Mouse (Mus musculus) heart, postnatal 10 days (tissue): ENCODE measurements around the gene Vmn2r45. TPM values are rescaled to one million over a fixed set of nuclear protein-coding genes. Genes with fewer than 3 reads are reported as not detected.
"Not testable (repeated sequence)": the region's sequence is repeated elsewhere in the genome, so short reads cannot be mapped to it uniquely, and the experiment has no call there.

Experiments
- DNase-seq, 2 experiments: peaks; one replicate each; pipeline ENCODE4 v3.0.0; 2021
- intact Hi-C: fragments of 180-260 bp; cut with DNase I; formaldehyde crosslinking; loops from one replicate; pipeline ENCODE4 v1.15.1; 2025
- total RNA-seq, 2 experiments: library from RNA; stranded (reverse); gene quantifications; 2 replicates each; pipeline ENCODE4 v1.2.3; 2021

The Vmn2r45 gene
- not detected for total RNA-seq

- DNase-seq, intact Hi-C loops: not testable (repeated sequence)
Observed at GRCm38 (mm10) chr7:8488975-8489374, at the start of gene Vmn2r45. Gene Vmn2r45 (minus strand): TSS chr7:8489075.

Other genes with a start within 250 kb of the Vmn2r45 start
- gene Vmn2r43, start 228.5 kb downstream of the Vmn2r45 start, total RNA-seq: not detected
- gene Vmn2r44, start 105.7 kb downstream of the Vmn2r45 start, total RNA-seq: not detected